Mouse (Mus musculus) cerebellum, adult 11-12 months (tissue): Measurements from ENCODE around the gene Abhd16a.
A peak's percentile ranks its signal among the peaks of the same experiment; 100 is the strongest.

Experiments used
- DNase-seq: peaks from one replicate; pipeline ENCODE4 v3.0.0; 2022

Gene Abhd16a

GRCm38 (mm10) chr17:35088151-35088550, 912 bp upstream of the Abhd16a start:
- no peak for DNase-seq

- DNase-seq, result peak; percentile 96
These were observed 1.3 kb downstream of the Abhd16a start for GRCm38 (mm10) chr17:35090166-35090932.

- no peak for DNase-seq
These were observed 3.5 kb downstream of the Abhd16a start for GRCm38 (mm10) chr17:35092403-35093198.

GRCm38 (mm10) chr17:35094475-35095365, 5.7 kb downstream of the Abhd16a start:
- DNase-seq, result no peak

GRCm38 (mm10) chr17:35096597-35096996, 7.5 kb downstream of the Abhd16a start:
- peak; percentile 68 for DNase-seq

GRCm38 (mm10) chr17:35097164-35097655, 8.1 kb downstream of the Abhd16a start:
- DNase-seq, result peak; percentile 76

- DNase-seq, result no peak
These were observed 11.2 kb downstream of the Abhd16a start for GRCm38 (mm10) chr17:35100196-35100765.

GRCm38 (mm10) chr17:35101161-35101560, 12.1 kb downstream of the Abhd16a start:
- DNase-seq, result no peak

GRCm38 (mm10) chr17:35102299-35102698, 13.2 kb downstream of the Abhd16a start:
- DNase-seq, result no peak

GRCm38 (mm10) chr17:35103221-35103690, 14.2 kb downstream of the Abhd16a start:
- no peak for DNase-seq

GRCm38 (mm10) chr17:35104079-35104478, 15.0 kb downstream of the Abhd16a start:
- DNase-seq, result no peak

GRCm38 (mm10) chr17:35104754-35105153, 15.7 kb downstream of the Abhd16a start:
- DNase-seq, result no peak

- peak; percentile 78 for DNase-seq
These were observed 16.8 kb downstream of the Abhd16a start for GRCm38 (mm10) chr17:35105740-35106389.

GRCm38 (mm10) chr17:35106522-35106921, 17.5 kb downstream of the Abhd16a start:
- no peak for DNase-seq

GRCm38 (mm10) chr17:35108097-35108496, 19.0 kb downstream of the Abhd16a start, which contains the start of gene Ly6g5c:
Gene Ly6g5c (plus strand): TSS chr17:35108279.
- peak; percentile 82 for DNase-seq

- no peak for DNase-seq
These were observed 22.7 kb downstream of the Abhd16a start for GRCm38 (mm10) chr17:35111774-35112173.

GRCm38 (mm10) chr17:35115046-35116019, 26.3 kb downstream of the Abhd16a start, which contains the start of gene Ly6g5b:
Gene Ly6g5b (minus strand): TSS chr17:35115428.
- no peak for DNase-seq

- peak; percentile 81 for DNase-seq
These were observed 31.7 kb downstream of the Abhd16a start for GRCm38 (mm10) chr17:35120745-35121142.

- peak; percentile 99 for DNase-seq
These were observed 32.2 kb downstream of the Abhd16a start, which contains the start of gene Gpank1 for GRCm38 (mm10) chr17:35121143-35121799. Gene Gpank1 (plus strand): TSS chr17:35121455.
